ENCODE assay signal across 8 mouse cellular contexts in genomic region chr17:29488978-29489970, GRCm38 (mm10). TPM values are rescaled to one million over a fixed set of nuclear protein-coding genes. Genes with fewer than 3 reads are reported as not detected.
DNase-seq lines count a peak whose midpoint lies in the region; ATAC-seq and TF ChIP-seq lines count a peak whose summit lies in the region.

No protein-coding gene starts in this region.

- H3K4me3 ChIP-seq in lung, embryonic 14.5 days (ENCODE audit: low read depth, low read length): peak overlapping the region; percentile 95

- H3K9me3 ChIP-seq in lung, embryonic 14.5 days (ENCODE audit: low read depth, low read length): no peaks in the 10 kb centered on the region

- H3K4me1 ChIP-seq in lung, embryonic 14.5 days (ENCODE audit: insufficient read depth): no peaks in the 10 kb centered on the region

- no peak for TF ChIP-seq CTCF in lung, embryonic 14.5 days (IDR thresholded peaks at IDR 0.05; ENCODE audit: low read depth)

- 5% methylated on average over 30 of the region's 30 CpGs for WGBS in lung, embryonic 14.5 days

- peak overlapping the region; percentile 92 for H3K4me2 ChIP-seq in lung, embryonic 14.5 days

- DNase-seq in spleen, postnatal 10 days (ENCODE audit: low spot score in 2 of 2): peak; percentile 61 to 65
- no peak for DNase-seq in spleen, postnatal 14 days (ENCODE audit: low spot score in 2 of 2)
- peak; percentile 68 for DNase-seq in adrenal gland, postnatal 14 days
- DNase-seq in gastrocnemius, postnatal 10 days: peak; percentile 33
- peak; percentile 38 for DNase-seq in kidney, adult 11 months
- DNase-seq in lung, embryonic 14.5 days: peak; percentile 80
- no peak for DNase-seq in left cerebral cortex, adult 11 months (ENCODE audit: low spot score)

- ATAC-seq in lung, embryonic 14.5 days (ENCODE audit: insufficient read depth): no peak
- ATAC-seq in neutrophil, adult 5-6 weeks (ENCODE audit: extremely low read depth, insufficient number of reproducible peaks, low FRiP score, poor library complexity, severe bottlenecking): peak; percentile 18; the same call in 1 of the 2 replicates

- H3K27ac ChIP-seq in lung, embryonic 14.5 days (ENCODE audit: low read depth): peak overlapping the region; percentile 95

- peak overlapping the region; percentile 82 for H3K9ac ChIP-seq in lung, embryonic 14.5 days

- no peaks in the 10 kb centered on the region for H3K27me3 ChIP-seq in lung, embryonic 14.5 days (ENCODE audit: insufficient read depth, low read length)

- H3K36me3 ChIP-seq in lung, embryonic 14.5 days (ENCODE audit: insufficient read depth): peaks cover 13% of the 10 kb centered on the region

RNA-seq across cellular contexts. Expression of gene Pim1, which starts 1.3 kb away (rescaled TPM):
- total RNA-seq in adrenal gland, postnatal 14 days (2021): 104 and 129 TPM in 2 replicates
- 10 to 100 TPM; 15.0 to 23.3 TPM for total RNA-seq in gastrocnemius, postnatal 10 days (2021)
- 14.1 and 16.0 TPM in 2 replicates for polyA plus RNA-seq in lung, embryonic 14.5 days (2014; fragmentation: Nextera tagmentation; extraction: Ambion mirVana)
- total RNA-seq in neutrophil, adult 5-6 weeks (2017): 632 and 640 TPM in 2 replicates

Comparison
In these comparisons a context has a peak if more than half of its experiments do, and no peak if none do; other contexts are left out.
1. DNase-seq: peak in spleen, postnatal 10 days (2 of 2), adrenal gland, postnatal 14 days (single experiment), gastrocnemius, postnatal 10 days (single experiment), kidney, adult 11 months (single experiment) and lung, embryonic 14.5 days (single experiment); none in spleen, postnatal 14 days (0 of 2) and left cerebral cortex, adult 11 months (single experiment).